Mouse (Mus musculus) limb, embryonic 13.5 days (tissue): ENCODE measurements at regions not wholly inside any gene's neighbourhood (a gene's known extent, or its start where the extent isn't known, plus 50 kb on each side); places are given as distances from the start of the nearest gene placed in this dataset.
A peak's percentile ranks its signal among the peaks of the same experiment; 100 is the strongest.

Experiments
- ATAC-seq: fragments of 200-750 bp; cut with Nextera tagmentation; 2 replicates; pipeline ENCODE4 v1.8.0; 2017; ENCODE audit warnings: low read depth, moderate number of reproducible peaks, moderate TSS enrichment; ENCODE audit not compliant: low FRiP score
- H3K27ac ChIP-seq: fragments of 300-500 bp; sonication (generic); 2 replicates; pipeline ENCODE4 v1.5.1; 2015; ENCODE audit warnings: inconsistent platforms, mild to moderate bottlenecking, moderate library complexity
- H3K27me3 ChIP-seq: fragments of 300-500 bp; sonication (generic); 2 replicates; pipeline ENCODE4 v1.6.1; 2015; ENCODE audit warnings: mild to moderate bottlenecking, inconsistent platforms
- H3K36me3 ChIP-seq: fragments of 300-500 bp; sonication (generic); 2 replicates; pipeline ENCODE4 v1.6.1; 2015; ENCODE audit warnings: inconsistent platforms, mild to moderate bottlenecking, moderate library complexity
- H3K4me1 ChIP-seq: fragments of 300-500 bp; sonication (generic); 2 replicates; pipeline ENCODE4 v1.6.1; 2015; ENCODE audit warnings: inconsistent platforms
- H3K4me2 ChIP-seq: fragments of 300-500 bp; sonication (generic); replicated peaks from 2 replicates; pipeline ENCODE4 v1.6.1; 2015; ENCODE audit warnings: inconsistent platforms, mild to moderate bottlenecking, moderate library complexity
- H3K4me3 ChIP-seq: fragments of 300-500 bp; sonication (generic); 2 replicates; pipeline ENCODE4 v1.5.1; 2015; ENCODE audit warnings: moderate library complexity, mild to moderate bottlenecking, inconsistent platforms
- H3K9ac ChIP-seq: fragments of 300-500 bp; sonication (generic); 2 replicates; pipeline ENCODE4 v1.6.1; 2015; ENCODE audit warnings: mild to moderate bottlenecking, inconsistent platforms
- H3K9me3 ChIP-seq: fragments of 300-500 bp; sonication (generic); 2 replicates; pipeline ENCODE4 v1.6.1; 2016; ENCODE audit warnings: inconsistent platforms
- WGBS: fragments of 180-500 bp; shearing (Covaris S2); methylation state at CpG from one replicate; pipeline ENCODE4 v1.1.7; 2015; 5-methylcytosine and 5-hydroxymethylcytosine counted together

DNA sequence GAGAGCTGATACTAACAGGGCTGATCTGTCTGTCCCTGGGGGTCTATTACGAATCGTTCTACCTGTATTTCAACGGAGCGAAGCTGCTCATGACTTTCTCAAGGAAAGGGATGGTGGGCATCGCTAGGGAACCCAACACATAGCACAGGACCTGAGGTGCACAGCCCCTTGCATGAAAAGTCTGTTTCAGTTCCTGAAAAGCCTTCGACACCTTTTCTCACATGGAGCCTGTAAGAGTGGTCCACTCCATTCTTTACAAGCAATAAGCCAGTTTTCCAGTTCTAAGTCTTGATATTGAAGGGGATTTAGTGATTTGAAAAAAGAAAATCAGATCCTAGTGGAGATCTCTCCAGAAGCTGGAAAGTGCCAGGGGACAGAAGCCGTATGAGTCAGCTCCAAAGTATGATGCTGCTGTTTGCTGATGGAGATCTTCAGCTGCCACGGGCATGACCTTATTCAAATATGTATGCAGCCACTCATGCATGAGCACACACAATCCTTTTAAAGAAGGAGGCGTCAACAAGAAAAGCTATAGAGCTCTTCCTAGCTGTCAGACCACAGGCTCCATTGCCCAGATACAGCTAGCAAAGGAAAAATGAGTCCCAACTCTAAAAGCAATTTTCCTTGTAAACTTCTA lies 95.5 kb upstream of the 1700016C15Rik start:
- Histone ChIP-seq H3K36me3 (no peaks in the 10 kb centered on the region), H3K4me2 (no peak overlapping the region), H3K4me1 (peaks cover 7% of the 10 kb centered on the region; the same call in 1 of the 2 replicates), H3K27me3 (no peaks in the 10 kb centered on the region), H3K4me3 (no peak overlapping the region), H3K27ac (no peak overlapping the region), H3K9ac (no peak overlapping the region), H3K9me3 (no peaks in the 10 kb centered on the region)
- no peak for ATAC-seq
- 88% methylated on average over 9 of the region's 9 CpGs for WGBS

GRCm38 (mm10) chr1:177637061-177637460 lies 92.6 kb upstream of the 1700016C15Rik start:
- Histone ChIP-seq H3K4me1 (peaks cover 17% of the 10 kb centered on the region), H3K27me3 (no peaks in the 10 kb centered on the region), H3K9ac (no peak overlapping the region), H3K4me2 (no peak overlapping the region), H3K36me3 (no peaks in the 10 kb centered on the region), H3K27ac (no peak overlapping the region), H3K9me3 (no peaks in the 10 kb centered on the region), H3K4me3 (no peak overlapping the region)
- no peak for ATAC-seq
- 76% methylated on average over 9 of the region's 9 CpGs for WGBS

GRCm38 (mm10) chr1:177638381-177638780 lies 91.2 kb upstream of the 1700016C15Rik start:
- H3K9me3 ChIP-seq: no peaks in the 10 kb centered on the region
- no peak overlapping the region for H3K4me2 ChIP-seq
- no peak for ATAC-seq
- H3K36me3 ChIP-seq: no peaks in the 10 kb centered on the region
- no peaks in the 10 kb centered on the region for H3K27me3 ChIP-seq
- H3K27ac ChIP-seq: no peak overlapping the region
- H3K9ac ChIP-seq: no peak overlapping the region
- H3K4me3 ChIP-seq: no peak overlapping the region
- peaks cover 17% of the 10 kb centered on the region for H3K4me1 ChIP-seq
- WGBS: 78% methylated on average over 10 of the region's 10 CpGs

DNA sequence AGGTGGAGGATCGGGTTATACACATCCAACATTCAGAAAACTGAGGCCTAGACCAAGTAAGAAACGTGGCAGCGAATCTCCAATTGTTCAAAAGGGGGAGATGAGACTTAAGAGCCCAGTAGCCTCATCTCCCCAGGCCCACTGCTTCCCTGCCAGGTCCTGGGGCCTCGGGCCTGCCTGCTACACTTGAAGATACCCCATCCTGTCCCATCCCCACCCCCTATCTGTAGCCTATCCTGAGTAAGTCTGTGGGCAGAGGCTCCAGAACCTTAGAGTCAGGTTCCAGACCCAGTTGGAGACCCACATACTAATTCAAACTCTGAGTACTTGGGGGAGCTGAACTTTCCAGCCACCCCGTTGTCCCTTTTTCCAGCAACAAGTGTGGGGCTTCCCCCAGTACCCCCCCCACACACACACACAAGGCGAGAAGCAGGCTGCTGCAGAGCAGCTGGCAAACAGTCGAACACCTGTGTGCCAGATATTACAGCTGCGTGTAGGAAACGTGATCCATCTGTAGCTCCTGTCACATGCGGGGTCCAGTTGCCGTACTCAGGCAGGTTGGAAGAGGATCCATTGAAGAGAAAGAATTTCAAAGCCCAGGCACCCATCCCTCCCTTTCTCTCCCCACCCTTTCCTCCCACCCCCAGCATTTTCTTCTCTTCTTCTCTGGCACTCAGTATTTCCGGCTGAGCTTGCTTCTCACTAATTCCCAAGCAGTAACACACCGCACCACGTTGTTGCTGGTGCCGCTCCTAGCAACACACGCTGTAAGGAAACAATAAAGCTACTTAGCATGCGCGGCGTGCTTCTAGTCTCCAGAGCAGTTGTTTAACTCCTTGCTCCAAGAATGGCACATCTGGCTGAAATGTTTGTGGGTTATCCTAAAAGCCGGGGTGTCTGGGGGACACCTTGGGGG lies 89.4 kb upstream of the 1700016C15Rik start:
- Histone ChIP-seq H3K4me3 (peak overlapping the region; percentile 28), H3K36me3 (no peaks in the 10 kb centered on the region), H3K4me1 (peaks cover 17% of the 10 kb centered on the region), H3K9me3 (no peaks in the 10 kb centered on the region), H3K27ac (no peak overlapping the region), H3K27me3 (no peaks in the 10 kb centered on the region), H3K4me2 (peak overlapping the region; percentile 57), H3K9ac (no peak overlapping the region)
- ATAC-seq: peak; percentile 82
- 17% methylated on average over 20 of the region's 20 CpGs for whole genome bisulfite sequencing

GRCm38 (mm10) chr1:177642712-177643467 lies 86.7 kb upstream of the 1700016C15Rik start:
- H3K36me3 ChIP-seq: no peaks in the 10 kb centered on the region
- no peaks in the 10 kb centered on the region for H3K9me3 ChIP-seq
- H3K9ac ChIP-seq: no peak overlapping the region
- peaks cover 17% of the 10 kb centered on the region for H3K4me1 ChIP-seq
- no peak overlapping the region for H3K4me3 ChIP-seq
- H3K27me3 ChIP-seq: no peaks in the 10 kb centered on the region
- no peak overlapping the region for H3K27ac ChIP-seq
- 55% methylated on average over 10 of the region's 10 CpGs for WGBS
- ATAC-seq: peak; percentile 8; the same call in 1 of the 2 replicates
- no peak overlapping the region for H3K4me2 ChIP-seq

- Histone ChIP-seq H3K9me3 (no peaks in the 10 kb centered on the region), H3K27me3 (no peaks in the 10 kb centered on the region), H3K4me1 (peaks cover 17% of the 10 kb centered on the region), H3K36me3 (no peaks in the 10 kb centered on the region), H3K4me3 (no peak overlapping the region), H3K9ac (no peak overlapping the region), H3K27ac (no peak overlapping the region), H3K4me2 (no peak overlapping the region)
- ATAC-seq: no peak
- WGBS: 88% methylated on average over 3 of the region's 3 CpGs
Observed at GRCm38 (mm10) chr1:177643662-177644061, 86.0 kb upstream of the 1700016C15Rik start.

- no peak overlapping the region for H3K27ac ChIP-seq
- H3K4me3 ChIP-seq: no peak overlapping the region
- WGBS: 74% methylated on average over 4 of the region's 4 CpGs
- H3K4me1 ChIP-seq: peaks cover 17% of the 10 kb centered on the region
- no peak for ATAC-seq
- no peaks in the 10 kb centered on the region for H3K36me3 ChIP-seq
- no peaks in the 10 kb centered on the region for H3K9me3 ChIP-seq
- H3K4me2 ChIP-seq: no peak overlapping the region
- H3K27me3 ChIP-seq: no peaks in the 10 kb centered on the region
- H3K9ac ChIP-seq: no peak overlapping the region
Observed at GRCm38 (mm10) chr1:177644214-177644613, 85.4 kb upstream of the 1700016C15Rik start.

GRCm38 (mm10) chr1:177645327-177645726 lies 84.3 kb upstream of the 1700016C15Rik start:
- no peaks in the 10 kb centered on the region for H3K9me3 ChIP-seq
- no peak overlapping the region for H3K9ac ChIP-seq
- no peak for ATAC-seq
- no peak overlapping the region for H3K4me2 ChIP-seq
- H3K36me3 ChIP-seq: no peaks in the 10 kb centered on the region
- no peak overlapping the region for H3K27ac ChIP-seq
- H3K4me3 ChIP-seq: no peak overlapping the region
- H3K27me3 ChIP-seq: no peaks in the 10 kb centered on the region
- WGBS: 38% methylated on average over 4 of the region's 4 CpGs
- peaks cover 14% of the 10 kb centered on the region for H3K4me1 ChIP-seq

DNA sequence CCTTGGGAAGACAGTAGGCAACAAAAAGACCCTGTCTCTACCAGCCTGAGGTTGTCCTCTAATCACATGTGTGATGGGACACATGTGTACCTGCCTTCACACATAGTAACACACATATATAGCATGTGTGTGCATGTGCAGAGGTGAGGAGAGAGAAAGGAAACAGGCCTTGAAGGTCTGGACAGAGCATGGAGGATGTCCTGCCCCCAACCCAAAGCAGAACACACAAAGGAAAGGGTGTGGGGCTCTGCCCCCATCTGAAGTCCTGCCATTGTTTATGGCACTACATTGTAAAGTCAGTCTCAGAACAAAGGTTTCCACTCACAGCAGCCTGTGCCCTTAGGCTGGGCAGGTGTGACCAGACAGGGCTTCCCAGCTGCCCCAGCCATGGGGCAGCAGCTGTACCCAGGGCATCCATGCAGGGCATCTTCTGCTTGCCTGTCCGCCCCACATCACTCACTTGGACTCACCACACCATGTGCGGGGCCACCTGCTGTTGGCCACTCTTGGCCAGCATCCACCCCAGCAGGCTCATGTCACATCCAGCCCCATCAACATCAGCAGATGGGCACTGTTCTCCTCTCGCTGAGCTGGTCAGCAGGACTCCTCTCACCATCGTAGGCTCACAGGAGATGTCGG lies 83.6 kb upstream of the 1700016C15Rik start:
- Histone ChIP-seq H3K4me3 (no peak overlapping the region), H3K9me3 (no peaks in the 10 kb centered on the region), H3K4me1 (peaks cover 7% of the 10 kb centered on the region), H3K27ac (no peak overlapping the region), H3K4me2 (no peak overlapping the region), H3K36me3 (no peaks in the 10 kb centered on the region), H3K9ac (no peak overlapping the region), H3K27me3 (no peaks in the 10 kb centered on the region)
- WGBS: 78% methylated on average over 5 of the region's 5 CpGs
- no peak for ATAC-seq

DNA sequence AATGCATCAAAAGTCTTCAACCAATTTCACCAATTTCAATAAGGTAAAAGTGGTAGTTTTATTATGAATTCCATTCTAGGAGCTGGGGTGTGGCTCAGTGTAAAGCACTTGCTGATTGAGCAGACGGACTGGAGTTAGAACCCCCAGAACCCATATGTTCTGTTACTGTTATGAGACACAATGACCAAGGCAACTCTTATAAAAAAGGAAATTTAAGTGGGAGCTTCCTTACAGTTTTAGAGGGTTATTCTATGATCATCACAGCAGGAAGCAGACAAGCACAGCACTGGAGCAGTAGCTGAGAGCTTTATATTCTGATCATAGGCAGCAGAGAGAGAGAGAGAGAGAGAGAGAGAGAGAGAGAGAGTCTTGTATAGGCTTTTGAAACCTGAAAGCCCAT lies 81.7 kb upstream of the 1700016C15Rik start:
- H3K4me1 ChIP-seq: peaks cover 6% of the 10 kb centered on the region
- no peaks in the 10 kb centered on the region for H3K36me3 ChIP-seq
- no peak overlapping the region for H3K4me2 ChIP-seq
- no peak for ATAC-seq
- WGBS: 85% methylated on average over 1 of the region's 1 CpGs
- no peaks in the 10 kb centered on the region for H3K9me3 ChIP-seq
- H3K9ac ChIP-seq: no peak overlapping the region
- H3K27me3 ChIP-seq: no peaks in the 10 kb centered on the region
- no peak overlapping the region for H3K27ac ChIP-seq
- no peak overlapping the region for H3K4me3 ChIP-seq

GRCm38 (mm10) chr1:177648974-177649373 lies 80.6 kb upstream of the 1700016C15Rik start:
- Histone ChIP-seq H3K27me3 (no peaks in the 10 kb centered on the region), H3K9me3 (no peaks in the 10 kb centered on the region), H3K36me3 (no peaks in the 10 kb centered on the region), H3K4me3 (no peak overlapping the region), H3K4me2 (no peak overlapping the region), H3K27ac (no peak overlapping the region), H3K9ac (no peak overlapping the region), H3K4me1 (peaks cover 6% of the 10 kb centered on the region)
- ATAC-seq: no peak
- WGBS: 73% methylated on average over 4 of the region's 4 CpGs

- no peaks in the 10 kb centered on the region for H3K36me3 ChIP-seq
- no peaks in the 10 kb centered on the region for H3K27me3 ChIP-seq
- H3K9me3 ChIP-seq: no peaks in the 10 kb centered on the region
- peaks cover 6% of the 10 kb centered on the region for H3K4me1 ChIP-seq
- ATAC-seq: no peak
- no peak overlapping the region for H3K4me3 ChIP-seq
- WGBS: 70% methylated on average over 5 of the region's 5 CpGs
- no peak overlapping the region for H3K4me2 ChIP-seq
- no peak overlapping the region for H3K9ac ChIP-seq
- H3K27ac ChIP-seq: no peak overlapping the region
Observed at GRCm38 (mm10) chr1:177651219-177651618, 78.4 kb upstream of the 1700016C15Rik start.
